Mouse (Mus musculus): ENCODE measurements at regions not wholly inside any gene's neighbourhood (a gene's known extent, or its start where the extent isn't known, plus 50 kb on each side); places are given as distances from the start of the nearest gene placed in this dataset.

GRCm38 (mm10) chr6:13974710-13975506, 103.6 kb upstream of the 2610001J05Rik start:
- TF ChIP-seq CTCF (IDR thresholded peaks at IDR 0.05; ENCODE audit: extremely low read depth, insufficient read depth, insufficient read length, insufficient replicate concordance) (no peak), POLR2A (IDR thresholded peaks at IDR 0.05; ENCODE audit: low read depth, low read length) (no peak)
